Mouse (Mus musculus) G1E (cell line): Measurements from ENCODE around the gene Mettl24.

Experiments
- CTCF ChIP-seq: IDR thresholded peaks from 2 replicates; pipeline ENCODE4 v1.5.1; 2012; ENCODE audit warnings: low read depth, low read length, inconsistent platforms, mixed read lengths
- GATA1 ChIP-seq: IDR thresholded peaks from 2 replicates; pipeline ENCODE4 v1.6.1; 2012; ENCODE audit warnings: borderline replicate concordance, low read length, inconsistent platforms, mixed read lengths
- POLR2AphosphoS5 ChIP-seq: IDR thresholded peaks from 2 replicates; pipeline ENCODE4 v1.6.1; 2012; ENCODE audit warnings: low read depth, low read length, inconsistent platforms; ENCODE audit not compliant: insufficient replicate concordance
- TAL1 ChIP-seq: conservative IDR thresholded peaks from 2 replicates; pipeline ENCODE4 v1.6.1; 2012; ENCODE audit warnings: low read depth, low read length, inconsistent platforms, mixed read lengths

GRCm38 (mm10) chr10:40775655-40776054 lies 92.6 kb downstream of the Mettl24 start:
- TF ChIP-seq CTCF = no peak
- TF ChIP-seq POLR2AphosphoS5 = no peak
- TF ChIP-seq GATA1 = no peak
- no peak for TF ChIP-seq TAL1
